Mouse (Mus musculus): ENCODE measurements around the gene Neb. TPM values are rescaled to one million over a fixed set of nuclear protein-coding genes. Genes with fewer than 3 reads are reported as not detected.

Neb gene
- polyA plus RNA-seq (2017; shearing (Covaris generic)), result 17.7 TPM

DNA sequence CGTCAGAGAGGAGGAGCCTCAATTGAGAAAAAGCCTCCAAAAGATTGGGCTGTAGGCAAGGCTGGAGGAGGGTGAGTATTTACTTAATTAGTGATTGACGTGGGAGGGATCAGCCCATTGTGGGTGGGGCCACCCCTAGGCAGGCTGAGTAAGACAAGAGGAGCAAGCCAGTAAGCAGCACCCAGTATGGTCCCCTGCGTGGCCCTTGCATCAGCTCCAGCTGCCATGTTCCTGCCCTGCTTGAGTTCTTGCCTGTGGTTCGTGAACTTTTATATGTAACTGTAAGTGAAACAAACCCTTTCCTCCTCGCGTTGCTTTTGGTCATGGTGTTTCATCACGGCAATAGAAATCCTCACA lies at the start of gene Neb:
Neb (minus strand) TSS at position 27 of the 357 bp plus-strand sequence.

DNA sequence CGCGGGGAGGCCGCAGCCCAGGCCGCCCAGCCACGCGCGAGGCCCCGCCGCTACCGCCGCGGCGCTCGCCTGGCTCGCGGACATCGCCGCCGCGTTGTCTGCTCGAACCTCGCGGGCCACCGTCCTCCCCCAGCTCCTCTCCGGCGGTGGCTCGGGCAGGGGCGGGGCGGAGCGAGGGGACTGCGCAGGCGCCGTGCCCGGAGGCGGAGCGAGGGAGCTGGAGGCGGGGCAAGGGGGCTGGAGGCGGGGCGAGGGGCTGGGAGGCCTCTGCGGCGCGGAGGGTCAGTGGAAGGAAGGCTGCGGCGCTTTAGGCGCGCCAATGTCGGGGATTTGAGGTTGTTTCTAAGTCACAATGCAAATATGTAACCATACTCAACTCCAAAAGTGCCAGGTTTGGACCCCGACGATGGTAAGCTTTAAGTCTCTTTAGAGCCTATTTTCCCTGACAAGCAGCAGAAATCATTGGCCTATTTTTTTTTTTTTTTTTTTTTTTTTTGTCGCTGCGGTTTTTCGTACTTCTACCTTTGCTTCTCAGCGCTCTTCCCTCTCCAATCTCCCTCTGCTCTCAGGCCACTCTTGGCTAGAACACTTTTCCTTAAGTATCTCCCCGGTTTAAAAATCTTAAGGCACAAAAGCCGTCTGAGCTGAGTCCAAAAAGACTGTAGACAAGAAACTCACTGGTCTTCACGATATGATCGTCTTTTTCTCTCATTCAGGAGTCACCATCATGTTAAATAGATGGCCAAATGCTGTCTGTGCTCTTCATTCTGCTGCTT lies 46.7 kb upstream of the Neb start, which contains the start of gene Arl5a:
Arl5a (minus strand) TSS at position 155 of the 776 bp plus-strand sequence.

Other genes with a start within 250 kb of the Neb start
- gene Arl5a, start 46.4 kb upstream of the Neb start, polyA plus RNA-seq (2017; shearing (Covaris generic)), result 7.1 TPM